ENCODE assay signal across 34 mouse cellular contexts in the genomic region with DNA sequence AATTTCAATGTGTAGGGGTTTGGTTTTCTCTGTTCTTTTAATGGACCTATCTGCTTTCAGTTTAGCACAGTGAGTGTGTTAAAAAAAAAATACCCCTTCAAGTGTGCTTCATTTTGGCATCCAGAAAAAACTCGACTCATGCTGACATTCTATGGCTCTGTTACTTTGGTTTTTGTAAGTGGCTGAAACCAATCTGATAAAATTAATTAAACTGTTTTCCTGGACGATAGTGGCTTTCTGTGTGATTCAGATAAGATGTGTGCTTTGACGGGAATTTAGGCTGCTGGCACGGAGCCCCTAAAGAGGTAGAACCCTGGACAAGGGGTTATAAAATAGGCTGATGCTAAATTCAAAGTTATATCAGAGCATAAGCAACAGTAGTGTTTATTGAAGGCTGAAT. TPM values are rescaled to one million over a fixed set of nuclear protein-coding genes. Genes with fewer than 3 reads are reported as not detected.
DNase-seq lines count a peak whose midpoint lies in the region; ATAC-seq and TF ChIP-seq lines count a peak whose summit lies in the region.
"Had no signal": no experiment of that assay in that cellular context is flagged by ENCODE, and none has a peak within 500 bp of the region (broad histone marks: within the 10 kb centered on the region; RNA-seq: fewer than 3 reads in every experiment).

No protein-coding gene starts in this region.

- no peak overlapping the region for H3K4me3 ChIP-seq in liver, postnatal 0 days (ENCODE audit: low read depth, low read length)
- H3K4me3 ChIP-seq in liver, embryonic 11.5 days (ENCODE audit: low read depth, low read length): no peak overlapping the region
- H3K4me3 ChIP-seq in MEL (ENCODE audit: control insufficient read depth in 1 of 2, insufficient read depth in 1 of 2, low read depth in 2 of 2, low read length in 2 of 2): peak overlapping the region; percentile 25 to 41; a peak in 3 of 4 replicates
- no peak overlapping the region for H3K4me3 ChIP-seq in forebrain, postnatal 0 days (ENCODE audit: low read depth, low read length)
- H3K4me3 ChIP-seq: embryonic facial prominence, embryonic 13.5 days; embryonic facial prominence, embryonic 15.5 days; erythroblast, embryonic 14.5 days; forebrain, embryonic 10.5 days; forebrain, embryonic 12.5 days had no signal

- H3K4me1 ChIP-seq in liver, postnatal 0 days (ENCODE audit: insufficient read depth): no peaks in the 10 kb centered on the region
- no peaks in the 10 kb centered on the region for H3K4me1 ChIP-seq in liver, embryonic 11.5 days (replicated peaks; ENCODE audit: control insufficient read depth, insufficient read depth, low read length)
- H3K4me1 ChIP-seq in MEL (ENCODE audit: control insufficient read depth in 1 of 2, insufficient read depth in 2 of 2, low read length in 2 of 2): peaks cover 3 to 7% of the 10 kb centered on the region in 2 experiments; a peak in 3 of 4 replicates
- no peaks in the 10 kb centered on the region for H3K4me1 ChIP-seq in forebrain, postnatal 0 days (ENCODE audit: insufficient read depth)
- H3K4me1 ChIP-seq: embryonic facial prominence, embryonic 13.5 days; embryonic facial prominence, embryonic 15.5 days; forebrain, embryonic 10.5 days; forebrain, embryonic 12.5 days had no signal

- H3K9ac ChIP-seq in liver, postnatal 0 days (replicated peaks): no peak overlapping the region
- H3K9ac ChIP-seq in liver, embryonic 11.5 days (ENCODE audit: low read depth, low read length): no peak overlapping the region
- peak overlapping the region; percentile 29 for H3K9ac ChIP-seq in MEL (ENCODE audit: control insufficient read depth, low read depth, low read length, poor library complexity, severe bottlenecking)
- H3K9ac ChIP-seq in forebrain, postnatal 0 days: no peak overlapping the region
- H3K9ac ChIP-seq: embryonic facial prominence, embryonic 13.5 days; embryonic facial prominence, embryonic 15.5 days; forebrain, embryonic 12.5 days had no signal

- DNase-seq in liver, postnatal 0 days: no peak
- DNase-seq in liver, embryonic 11.5 days (ENCODE audit: low spot score): no peak
- peak; percentile 56 for DNase-seq in MEL (ENCODE audit: low read depth, low spot score)
- no peak for DNase-seq in forebrain, postnatal 0 days
- no peak for DNase-seq in spleen, adult 12 weeks (ENCODE audit: low spot score)
- DNase-seq in kidney, adult 8-10 months: no peak
- DNase-seq: adrenal gland, adult 2 months; adrenal gland, postnatal 10 days; adrenal gland, postnatal 25 days; B cell, adult 2 months; cerebellum, adult 11 months; cerebellum, adult 18-20 months; cerebellum, adult 8-10 months; cerebellum, adult 9-11 months; cerebellum, postnatal 14 days; cerebellum, postnatal 36 days; embryo, embryonic 11 days had no signal

- H3K27ac ChIP-seq in liver, postnatal 0 days (ENCODE audit: low read depth): no peak overlapping the region
- H3K27ac ChIP-seq in liver, embryonic 11.5 days (ENCODE audit: low read depth, low read length): no peak overlapping the region
- peak overlapping the region; percentile 60 for H3K27ac ChIP-seq in MEL (ENCODE audit: control insufficient read depth, low read depth, low read length)
- no peak overlapping the region for H3K27ac ChIP-seq in forebrain, postnatal 0 days (ENCODE audit: low read depth, low read length)
- H3K27ac ChIP-seq: embryonic facial prominence, embryonic 13.5 days; embryonic facial prominence, embryonic 15.5 days; forebrain, embryonic 10.5 days; forebrain, embryonic 12.5 days had no signal

- no peaks in the 10 kb centered on the region for H3K36me3 ChIP-seq in liver, postnatal 0 days (replicated peaks; ENCODE audit: insufficient read depth, low read length)
- H3K36me3 ChIP-seq in liver, embryonic 11.5 days (ENCODE audit: control insufficient read depth, insufficient read depth, low read length): no peaks in the 10 kb centered on the region
- H3K36me3 ChIP-seq in MEL (ENCODE audit: control insufficient read depth in 1 of 2, insufficient read depth in 2 of 2, low read length in 2 of 2): peaks cover 0 to 4% of the 10 kb centered on the region in 2 experiments; a peak in 2 of 4 replicates
- no peaks in the 10 kb centered on the region for H3K36me3 ChIP-seq in forebrain, postnatal 0 days (ENCODE audit: insufficient read depth)
- H3K36me3 ChIP-seq: embryonic facial prominence, embryonic 13.5 days; embryonic facial prominence, embryonic 15.5 days; forebrain, embryonic 10.5 days; forebrain, embryonic 12.5 days; G1E had no signal

- TF ChIP-seq RAD21 in MEL (IDR thresholded peaks at IDR 0.05; ENCODE audit: low read depth, low read length): no peak

- H3K4me2 ChIP-seq in liver, postnatal 0 days (ENCODE audit: low read depth, low read length): no peak overlapping the region
- no peak overlapping the region for H3K4me2 ChIP-seq in liver, embryonic 11.5 days
- H3K4me2 ChIP-seq in forebrain, postnatal 0 days (ENCODE audit: low read depth): no peak overlapping the region
- H3K4me2 ChIP-seq: embryonic facial prominence, embryonic 13.5 days; embryonic facial prominence, embryonic 15.5 days; forebrain, embryonic 12.5 days had no signal

- no peaks in the 10 kb centered on the region for H3K27me3 ChIP-seq in liver, postnatal 0 days (ENCODE audit: insufficient read depth, low read length)
- no peaks in the 10 kb centered on the region for H3K27me3 ChIP-seq in liver, embryonic 11.5 days (replicated peaks; ENCODE audit: control insufficient read depth, insufficient read depth, low read length)
- no peaks in the 10 kb centered on the region for H3K27me3 ChIP-seq in MEL (ENCODE audit: control insufficient read depth in 1 of 2, insufficient read depth in 2 of 2, low read length in 2 of 2)
- H3K27me3 ChIP-seq in forebrain, postnatal 0 days (ENCODE audit: insufficient read depth, low read length): no peaks in the 10 kb centered on the region
- H3K27me3 ChIP-seq: CH12.LX; embryonic facial prominence, embryonic 13.5 days; embryonic facial prominence, embryonic 15.5 days; forebrain, embryonic 12.5 days; Patski had no signal

- TF ChIP-seq EP300 in liver, postnatal 0 days (IDR thresholded peaks at IDR 0.05; ENCODE audit: low read depth): peak; percentile 36; the same call in 1 of the 2 replicates
- peak; percentile 66 to 81 for TF ChIP-seq EP300 in MEL (IDR thresholded peaks at IDR 0.05; ENCODE audit: low read depth in 1 of 2, low read length in 2 of 2)

- H3K79me2 ChIP-seq in MEL (ENCODE audit: control insufficient read depth, insufficient read depth, low read length, poor library complexity): no peaks in the 10 kb centered on the region

- WGBS in liver, postnatal 0 days (ENCODE audit: insufficient replicate concordance): 38% methylated on average over 4 of the region's 4 CpGs
- 56% methylated on average over 4 of the region's 4 CpGs for WGBS in liver, embryonic 11.5 days
- WGBS in forebrain, postnatal 0 days: 66% methylated on average over 4 of the region's 4 CpGs

- ATAC-seq in liver, postnatal 0 days: no peak
- no peak for ATAC-seq in liver, embryonic 11.5 days (replicated peaks; ENCODE audit: low FRiP score)
- ATAC-seq in common myeloid progenitor, adult 5-6 weeks (replicated peaks; ENCODE audit: low read depth, poor library complexity, severe bottlenecking): peak; percentile 42; the same call in 1 of the 2 replicates
- ATAC-seq in megakaryocyte progenitor cell, adult 5-6 weeks (replicated peaks; ENCODE audit: poor library complexity): peak; percentile 63
- no peak for ATAC-seq in forebrain, postnatal 0 days
- ATAC-seq: CD4-positive, CD25-positive, alpha-beta regulatory T cell, adult 4 months; forebrain, embryonic 14.5 days; forebrain, embryonic 16.5 days; Patski had no signal

- no peak for TF ChIP-seq CTCF in liver, postnatal 0 days (IDR thresholded peaks at IDR 0.05; ENCODE audit: low read depth)
- TF ChIP-seq CTCF in MEL (IDR thresholded peaks at IDR 0.05 in 2 of 3, conservative IDR thresholded peaks at IDR 0.05 in 1 of 3; ENCODE audit: control insufficient read depth in 1 of 3, insufficient read depth in 1 of 3, low read depth in 2 of 3, low read length in 3 of 3, poor library complexity in 1 of 3, severe bottlenecking in 1 of 3): no peak
- TF ChIP-seq CTCF in forebrain, postnatal 0 days (IDR thresholded peaks at IDR 0.05; ENCODE audit: low read depth): no peak

- TF ChIP-seq POLR2A in MEL (IDR thresholded peaks at IDR 0.05; ENCODE audit: control insufficient read depth in 1 of 2, insufficient read depth in 1 of 2, low read depth in 1 of 2, low read length in 2 of 2, poor library complexity in 1 of 2): no peak

- H3K9me3 ChIP-seq in liver, postnatal 0 days (ENCODE audit: low read length): no peaks in the 10 kb centered on the region
- H3K9me3 ChIP-seq in liver, embryonic 11.5 days (ENCODE audit: control insufficient read depth, low read length): no peaks in the 10 kb centered on the region
- H3K9me3 ChIP-seq in MEL (replicated peaks; ENCODE audit: insufficient read depth, low read length): no peaks in the 10 kb centered on the region
- H3K9me3 ChIP-seq in forebrain, postnatal 0 days (ENCODE audit: low read length): no peaks in the 10 kb centered on the region
- H3K9me3 ChIP-seq: embryonic facial prominence, embryonic 13.5 days; embryonic facial prominence, embryonic 15.5 days; forebrain, embryonic 10.5 days; forebrain, embryonic 12.5 days; G1E had no signal

TF ChIP-seq in MEL, 35 proteins besides CTCF, POLR2A, EP300 and RAD21 (continues in another document):
- TF ChIP-seq USF2 (IDR thresholded peaks at IDR 0.05; ENCODE audit: borderline replicate concordance in 1 of 2, insufficient read depth in 1 of 2, low read depth in 1 of 2, low read length in 2 of 2) (no peak), ZMIZ1 (IDR thresholded peaks at IDR 0.05; ENCODE audit: low read depth, low read length) (no peak), GABPA (IDR thresholded peaks at IDR 0.05; ENCODE audit: low read depth, low read length) (no peak), GATA1 (IDR thresholded peaks at IDR 0.05; ENCODE audit: low read depth, low read length) (peak; percentile 69; the same call in 1 of the 2 replicates), ETS1 (IDR thresholded peaks at IDR 0.05; ENCODE audit: low read depth, low read length) (peak; percentile 76), SMC3 (IDR thresholded peaks at IDR 0.05; ENCODE audit: low read depth, low read length) (no peak), BHLHE40 (IDR thresholded peaks at IDR 0.05; ENCODE audit: borderline replicate concordance, low read depth, low read length) (no peak)

RNA-seq across cellular contexts. Expression of gene Olfr419, which starts 17.3 kb away (rescaled TPM):
- 0.09 and 0.11 TPM in 2 replicates for polyA plus RNA-seq in liver, postnatal 0 days (2015; fragmentation: Nextera tagmentation; extraction: Ambion mirVana)
- 0.12 TPM in 1 of 2 replicates, not detected in the other for polyA plus RNA-seq in liver, embryonic 11.5 days (2014; fragmentation: Nextera tagmentation; extraction: Ambion mirVana)
- not detected in 2 replicates for total RNA-seq in MEL (2012; rRNA removed)
- polyA plus RNA-seq in MEL (2012; ENCODE audit: insufficient read depth in 1 of 2, insufficient read length in 2 of 2, low read depth in 1 of 2, low replicate concordance in 2 of 2, missing spikeins in 1 of 2): under 1 TPM in 1 of 2 experiments, not detected in 1; 0.31 TPM
- total RNA-seq in common myeloid progenitor, adult 5-6 weeks (2017): 1.2 TPM in 1 of 2 replicates, not detected in the other
- not detected in 2 replicates for total RNA-seq in megakaryocyte progenitor cell, adult 5-6 weeks (2015)
- not detected in 2 replicates for total RNA-seq in megakaryocyte progenitor cell, adult 5-6 weeks (2017)
- total RNA-seq in forebrain, postnatal 0 days (2014; rRNA removed): not detected in 2 replicates
- polyA plus RNA-seq in forebrain, postnatal 0 days (2015; fragmentation: Nextera tagmentation; extraction: Ambion mirVana): not detected in 2 replicates
- total RNA-seq: adrenal gland, adult 2 months; adrenal gland, postnatal 10 days; adrenal gland, postnatal 25 days; adrenal gland, postnatal 4 days; CH12.LX had no signal
- polyA plus RNA-seq: adrenal gland, adult 2 months; brain, embryonic 14.5 days; CD4-positive, CD25-positive, alpha-beta regulatory T cell, adult 4 months; cortical plate, adult 2 months; embryonic facial prominence, embryonic 11.5 days; embryonic facial prominence, embryonic 13.5 days; erythroblast, embryonic 14.5 days; forebrain, embryonic 10.5 days; forebrain, embryonic 12.5 days; forebrain, embryonic 14.5 days; forebrain, embryonic 16.5 days; G1E; Patski had no signal

Comparison
In these comparisons a context has a peak if more than half of its experiments do, and no peak if none do; other contexts are left out.
1. ATAC-seq: peak in common myeloid progenitor, adult 5-6 weeks (single experiment) and megakaryocyte progenitor cell, adult 5-6 weeks (single experiment); none in liver, postnatal 0 days (single experiment), liver, embryonic 11.5 days (single experiment) and forebrain, postnatal 0 days (single experiment).
2. H3K4me3 ChIP-seq: peak in MEL (2 of 2); none in liver, postnatal 0 days (single experiment), liver, embryonic 11.5 days (single experiment) and forebrain, postnatal 0 days (single experiment).